Mouse (Mus musculus): ENCODE data around the gene Cmtm7.
"Not testable (repeated sequence)": the region's sequence is repeated elsewhere in the genome, so short reads cannot be mapped to it uniquely, and the experiment has no call there.

The Cmtm7 gene

GRCm38 (mm10) chr9:114759886-114760285, 21.8 kb downstream of the Cmtm7 start:
- DNase-seq = no peak

GRCm38 (mm10) chr9:114758801-114759200, 22.9 kb downstream of the Cmtm7 start:
- DNase-seq = no peak

GRCm38 (mm10) chr9:114758272-114758671, 23.4 kb downstream of the Cmtm7 start:
- no peak for DNase-seq

- peak; percentile 89 for DNase-seq
Observed at GRCm38 (mm10) chr9:114752863-114753484, 28.7 kb downstream of the Cmtm7 start.

GRCm38 (mm10) chr9:114752311-114752710, 29.3 kb downstream of the Cmtm7 start:
- DNase-seq = no peak

- DNase-seq = no peak
Observed at GRCm38 (mm10) chr9:114751582-114751981, 30.1 kb downstream of the Cmtm7 start.

- no peak for DNase-seq
Observed at GRCm38 (mm10) chr9:114747466-114747865, 34.2 kb downstream of the Cmtm7 start.

- no peak for DNase-seq
Observed at GRCm38 (mm10) chr9:114747012-114747411, 34.6 kb downstream of the Cmtm7 start.

- DNase-seq = no peak
Observed at GRCm38 (mm10) chr9:114745654-114746053, 36.0 kb downstream of the Cmtm7 start.

GRCm38 (mm10) chr9:114745163-114745562, 36.5 kb downstream of the Cmtm7 start:
- no peak for DNase-seq

GRCm38 (mm10) chr9:114742731-114743130, 38.9 kb downstream of the Cmtm7 start:
- no peak for DNase-seq

- DNase-seq = no peak
Observed at GRCm38 (mm10) chr9:114740336-114740735, 41.3 kb downstream of the Cmtm7 start.

GRCm38 (mm10) chr9:114736442-114736841, 45.2 kb downstream of the Cmtm7 start:
- no peak for DNase-seq

GRCm38 (mm10) chr9:114733238-114733637, 48.4 kb downstream of the Cmtm7 start:
- no peak for DNase-seq

GRCm38 (mm10) chr9:114731871-114732682, 49.6 kb downstream of the Cmtm7 start:
- DNase-seq = no peak

GRCm38 (mm10) chr9:114731011-114731755, 50.5 kb downstream of the Cmtm7 start, which contains the start of gene Cmtm6:
Gene Cmtm6 (plus strand): TSS chr9:114731116.
- peak; percentile 93 for DNase-seq

- no peak for DNase-seq
Observed at GRCm38 (mm10) chr9:114729911-114730805, 51.5 kb downstream of the Cmtm7 start.

- DNase-seq = not testable (repeated sequence)
Observed at GRCm38 (mm10) chr9:114728432-114728831, 53.2 kb downstream of the Cmtm7 start.

GRCm38 (mm10) chr9:114727315-114727714, 54.3 kb downstream of the Cmtm7 start:
- DNase-seq = no peak

GRCm38 (mm10) chr9:114716677-114717331, 64.9 kb downstream of the Cmtm7 start:
- DNase-seq = no peak

GRCm38 (mm10) chr9:114713481-114713880, 68.2 kb downstream of the Cmtm7 start:
- no peak for DNase-seq

GRCm38 (mm10) chr9:114710345-114710744, 71.3 kb downstream of the Cmtm7 start:
- no peak for DNase-seq
